Mouse (Mus musculus) gastrocnemius, adult 18-20 months (tissue): ENCODE results near the gene Olfr124. TPM values are rescaled to one million over a fixed set of nuclear protein-coding genes. Genes with fewer than 3 reads are reported as not detected.

Experiments used
- DNase-seq: peaks from one replicate; pipeline ENCODE4 v3.0.0; 2021; ENCODE audit warnings: low spot score
- long read RNA-seq, 2 experiments: library from polyadenylated mRNA; stranded (forward); transcript quantifications; one replicate each; pipeline ENCODE4 v2.0.0; 2021
- total RNA-seq, 2 experiments: library from RNA; stranded (reverse); gene quantifications; 2 replicates each; pipeline ENCODE4 v1.2.3; 2021

The Olfr124 gene
- total RNA-seq, result not detected
- long read RNA-seq, experiment 1, result 0 reads
- long read RNA-seq, experiment 2, result 0 reads

DNA sequence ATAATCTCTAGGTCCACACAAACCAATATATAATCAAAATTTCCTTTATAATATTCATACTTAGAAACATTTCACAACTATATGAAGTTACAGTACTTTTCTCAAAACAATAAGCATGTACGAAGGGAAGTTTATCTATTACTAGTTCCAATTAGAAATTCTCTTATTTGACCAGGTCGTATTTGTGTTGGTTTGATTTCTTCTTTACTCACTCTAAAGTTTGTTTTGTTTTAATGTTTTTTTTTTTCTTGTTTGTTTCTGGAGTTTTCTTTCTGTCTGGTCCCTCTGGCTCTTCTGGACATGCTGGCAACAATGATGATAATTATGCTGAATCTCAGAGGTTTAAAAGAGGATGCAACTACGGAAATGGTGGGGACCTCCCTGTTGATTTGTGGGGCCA is at the start of gene Olfr124:
Gene Olfr124 (plus strand): TSS at position 301 of the 400 bp plus-strand sequence.
- DNase-seq, result no peak

DNA sequence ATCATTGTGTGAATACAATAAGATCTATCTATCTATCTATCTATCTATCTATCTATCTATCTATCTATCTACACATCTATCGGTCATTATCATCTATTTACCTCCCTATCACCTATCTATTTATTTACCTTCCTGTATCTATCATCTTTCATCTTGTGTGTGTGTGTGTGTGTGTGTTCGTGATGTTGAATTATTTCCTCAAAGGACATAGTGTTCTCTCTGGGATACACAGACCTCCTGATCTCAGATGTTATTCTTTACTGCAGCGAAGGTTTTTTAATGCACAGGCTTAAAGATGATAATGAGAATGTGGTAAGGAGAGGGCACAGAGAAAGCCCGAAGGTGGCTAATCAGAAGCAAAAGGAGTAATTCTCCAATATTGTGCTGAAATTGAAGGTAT is 31.4 kb upstream of the Olfr124 start, which contains the start of gene Olfr122:
Gene Olfr122 (plus strand): TSS at position 301 of the 400 bp plus-strand sequence.
- DNase-seq, result no peak

DNA sequence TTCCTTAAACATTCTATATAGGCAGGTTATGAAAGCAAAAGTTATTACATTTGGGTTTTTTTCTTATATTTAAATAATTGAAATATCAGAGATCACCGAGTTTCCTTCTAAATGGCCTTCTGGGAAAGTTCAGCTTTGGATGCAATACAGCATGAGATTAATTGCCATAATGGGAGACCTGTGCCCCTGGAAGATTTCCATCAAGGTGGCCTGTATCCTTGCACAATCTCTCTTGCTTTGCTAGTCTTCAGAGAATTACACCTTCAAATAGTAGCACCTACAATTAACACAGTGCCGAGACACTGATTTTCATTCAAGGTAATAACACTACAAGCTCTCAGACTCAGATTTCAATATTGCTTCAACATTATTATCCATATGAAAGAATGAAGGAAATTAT is 6.5 kb upstream of the Olfr124 start, which contains the start of gene Olfr123:
Gene Olfr123 (plus strand): TSS at position 301 of the 400 bp plus-strand sequence.
- no peak for DNase-seq

DNA sequence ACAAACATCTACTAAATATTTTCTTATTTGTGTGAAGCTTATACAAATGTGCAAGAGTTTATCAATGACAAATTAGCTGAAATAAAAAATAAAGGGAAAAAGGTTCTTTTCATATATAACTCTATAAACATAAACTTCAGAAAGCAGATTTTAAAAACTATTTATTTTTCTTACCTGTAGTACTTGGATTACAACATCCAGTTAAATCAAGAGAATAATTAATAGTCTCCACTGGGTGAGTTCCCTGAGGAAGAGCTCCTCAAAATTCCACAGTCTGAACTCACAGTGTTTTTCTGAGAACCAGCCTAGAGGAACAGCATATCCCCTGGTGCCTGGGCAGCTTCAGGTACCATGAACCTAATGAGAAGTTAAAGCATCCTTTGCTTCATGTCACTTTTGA is 33.0 kb downstream of the Olfr124 start, which contains the start of gene Olfr125:
Gene Olfr125 (plus strand): TSS at position 301 of the 400 bp plus-strand sequence.
- no peak for DNase-seq

DNA sequence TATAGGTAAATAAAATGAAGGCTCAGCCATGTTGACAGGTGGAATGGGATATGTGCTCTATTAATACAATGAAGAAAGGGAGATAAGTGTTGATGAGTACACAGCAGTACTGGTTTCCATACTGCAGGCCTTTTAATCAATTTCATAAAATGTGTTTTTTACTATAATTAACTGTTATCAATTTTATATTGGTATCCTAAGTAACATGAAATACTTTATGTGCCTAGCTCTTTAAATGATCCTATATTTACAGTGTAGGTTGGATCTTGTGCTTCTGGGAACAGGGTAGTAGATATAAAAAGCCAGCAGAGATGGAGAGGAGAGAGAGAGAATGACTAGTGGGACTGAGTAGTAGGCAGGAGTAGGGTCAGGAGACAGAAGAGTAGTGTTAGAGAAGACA is 47.5 kb downstream of the Olfr124 start, which contains the start of gene Olfr126:
Gene Olfr126 (plus strand): TSS at position 301 of the 400 bp plus-strand sequence.
- DNase-seq, result no peak

Other genes starting within 250 kb of the Olfr124 start
- gene Olfr112, start 230.4 kb upstream of the Olfr124 start, total RNA-seq, result not detected
- not detected for gene Olfr113, start 222.2 kb upstream of the Olfr124 start, total RNA-seq
- not detected for gene Olfr114, start 207.1 kb upstream of the Olfr124 start, total RNA-seq
- not detected for gene Olfr115, start 172.8 kb upstream of the Olfr124 start, total RNA-seq
- gene Olfr116, start 172.7 kb upstream of the Olfr124 start, total RNA-seq, result not detected
- gene Olfr117, start 136.1 kb upstream of the Olfr124 start, total RNA-seq, result not detected
- gene Olfr118, start 132.9 kb upstream of the Olfr124 start, total RNA-seq, result not detected
- not detected for gene Olfr119, start 103.3 kb upstream of the Olfr124 start, total RNA-seq
- not detected for gene Olfr120, start 78.1 kb upstream of the Olfr124 start, total RNA-seq
- not detected for gene Olfr121, start 51.0 kb upstream of the Olfr124 start, total RNA-seq
- not detected for gene Olfr122, start 31.3 kb upstream of the Olfr124 start, total RNA-seq
- not detected for gene Olfr123, start 6.4 kb upstream of the Olfr124 start, total RNA-seq
- not detected for gene Olfr125, start 33.1 kb downstream of the Olfr124 start, total RNA-seq
- gene Olfr126, start 47.6 kb downstream of the Olfr124 start, total RNA-seq, result not detected
- gene Olfr127, start 100.5 kb downstream of the Olfr124 start, total RNA-seq, result not detected
- not detected for gene Olfr128, start 120.7 kb downstream of the Olfr124 start, total RNA-seq
- gene Olfr761, start 153.2 kb downstream of the Olfr124 start, total RNA-seq, result not detected